15 mouse cellular contexts compared by ENCODE assay signal in genomic region chr5:24915119-24915518, GRCm38 (mm10).
"Had no signal": no experiment of that assay in that cellular context is flagged by ENCODE, and none has a peak within 500 bp of the region (broad histone marks: within the 10 kb centered on the region; RNA-seq: fewer than 3 reads in every experiment).

No protein-coding gene starts in this region.

- ATAC-seq: intestine, embryonic 16.5 days; liver, postnatal 0 days; midbrain, embryonic 15.5 days had no signal

- H3K9me3 ChIP-seq: kidney, embryonic 15.5 days; limb, embryonic 10.5 days; liver, embryonic 13.5 days; midbrain, embryonic 10.5 days; midbrain, embryonic 15.5 days; neural tube, embryonic 15.5 days had no signal

- H3K4me1 ChIP-seq: kidney, embryonic 15.5 days; midbrain, embryonic 15.5 days had no signal

- H3K36me3 ChIP-seq: kidney, embryonic 15.5 days; limb, embryonic 10.5 days; liver, embryonic 13.5 days; midbrain, embryonic 10.5 days; midbrain, embryonic 15.5 days; neural tube, embryonic 15.5 days had no signal

- H3K4me3 ChIP-seq: kidney, embryonic 15.5 days; limb, embryonic 10.5 days; liver, embryonic 13.5 days; midbrain, embryonic 10.5 days; midbrain, embryonic 15.5 days; neural tube, embryonic 15.5 days had no signal

- H3K9ac ChIP-seq: kidney, embryonic 15.5 days; liver, embryonic 13.5 days; liver, postnatal 0 days; midbrain, embryonic 15.5 days; neural tube, embryonic 15.5 days had no signal

- H3K27me3 ChIP-seq: kidney, embryonic 15.5 days; midbrain, embryonic 15.5 days; neural tube, embryonic 15.5 days had no signal

- DNase-seq: kidney, adult 2 months; kidney, postnatal 14 days; layer of hippocampus, adult 9-11 months; liver, embryonic 13.5 days; liver, postnatal 0 days; lung, postnatal 10 days; right cerebral cortex, adult 18-20 months; right cerebral cortex, postnatal 25 days had no signal

- H3K4me2 ChIP-seq: kidney, embryonic 15.5 days; liver, embryonic 13.5 days; midbrain, embryonic 15.5 days; neural tube, embryonic 15.5 days had no signal

- H3K27ac ChIP-seq: kidney, embryonic 15.5 days; limb, embryonic 10.5 days; liver, embryonic 13.5 days; macrophage; midbrain, embryonic 10.5 days; midbrain, embryonic 15.5 days; neural tube, embryonic 15.5 days had no signal
